Mouse (Mus musculus) liver, adult 2 months (tissue): Measurements from ENCODE around the gene Dcaf11. TPM values are rescaled to one million over a fixed set of nuclear protein-coding genes. Genes with fewer than 3 reads are reported as not detected.

Experiments used
- DNase-seq: peaks from one replicate; pipeline ENCODE4 v3.0.0-alpha.2; 2011; ENCODE audit warnings: low read depth, low spot score; ENCODE audit errors: extremely low read depth
- H3K27ac ChIP-seq: fragments of 200-500 bp; replicated peaks from 2 replicates; pipeline ENCODE4 v1.5.1; 2012; ENCODE audit warnings: low read depth, mild to moderate bottlenecking, control low read depth, inconsistent platforms, low read length; ENCODE audit not compliant: insufficient read depth
- H3K27me3 ChIP-seq: fragments of 200-500 bp; 2 replicates; pipeline ENCODE4 v1.6.1; 2012; ENCODE audit warnings: mild to moderate bottlenecking, moderate library complexity, low read length, inconsistent platforms; ENCODE audit not compliant: control insufficient read depth, insufficient read depth
- H3K36me3 ChIP-seq: fragments of 200-500 bp; 2 replicates; pipeline ENCODE4 v1.6.1; 2012; ENCODE audit warnings: low read length, inconsistent platforms; ENCODE audit not compliant: control insufficient read depth, insufficient read depth
- H3K4me1 ChIP-seq: fragments of 200-500 bp; 2 replicates; pipeline ENCODE4 v1.6.1; 2011; ENCODE audit warnings: low read length; ENCODE audit not compliant: control insufficient read depth, insufficient read depth
- H3K4me3 ChIP-seq: fragments of 200-500 bp; 2 replicates; pipeline ENCODE4 v1.5.1; 2011; ENCODE audit warnings: low read depth, mild to moderate bottlenecking, control low read depth, low read length, moderate library complexity; ENCODE audit not compliant: insufficient read depth
- H3K79me2 ChIP-seq: fragments of 200-500 bp; 2 replicates; pipeline ENCODE4 v1.6.1; 2012; ENCODE audit warnings: inconsistent platforms, mild to moderate bottlenecking, low read length, moderate library complexity; ENCODE audit not compliant: control insufficient read depth, insufficient read depth
- H3K9ac ChIP-seq: fragments of 200-500 bp; 2 replicates; pipeline ENCODE4 v1.6.1; 2012; ENCODE audit warnings: low read depth, mild to moderate bottlenecking, control low read depth, inconsistent platforms, low read length
- CTCF ChIP-seq: fragments of 200-500 bp; IDR thresholded peaks from 2 replicates; pipeline ENCODE4 v1.5.1; 2011; ENCODE audit warnings: low read depth, low read length, control low read depth
- POLR2A ChIP-seq: fragments of 200-500 bp; IDR thresholded peaks from 2 replicates; pipeline ENCODE4 v1.6.1; 2011; ENCODE audit warnings: low read length, control low read depth; ENCODE audit not compliant: insufficient read depth; ENCODE audit errors: extremely low read depth
- WGBS: fragments of 180-500 bp; shearing (Covaris S2); methylation state at CpG from one replicate; pipeline ENCODE4 v1.1.7; 2018; 5-methylcytosine and 5-hydroxymethylcytosine counted together
- polyA plus RNA-seq: library from polyadenylated mRNA; depleted of rRNA; stranded (reverse); fragments of >200 nt; gene quantifications from 2 replicates; pipeline ENCODE4 v1.2.3, GENCODE M21; 2012
- total RNA-seq: library from RNA; depleted of rRNA; stranded (reverse); fragments of >200 nt; gene quantifications from 2 replicates; pipeline ENCODE4 v1.2.3, GENCODE M21; 2014

Dcaf11 gene
- total and polyA plus RNA-seq, 2 experiments: 263 to 305 TPM

- 15% methylated on average over 3 of the region's 3 CpGs for WGBS
- H3K36me3 ChIP-seq: no peaks in the 10 kb centered on the region
- no peak overlapping the region for H3K9ac ChIP-seq
- peak; percentile 86 for DNase-seq
- H3K4me3 ChIP-seq: no peak overlapping the region
- TF ChIP-seq POLR2A: no peak
- no peak; the same call in 1 of the 2 replicates for TF ChIP-seq CTCF
- H3K79me2 ChIP-seq: no peaks in the 10 kb centered on the region
- H3K4me1 ChIP-seq: no peaks in the 10 kb centered on the region
- no peaks in the 10 kb centered on the region; the same call in 1 of the 2 replicates for H3K27me3 ChIP-seq
- H3K27ac ChIP-seq: no peak overlapping the region
Observed at GRCm38 (mm10) chr14:55527940-55528339, 31.9 kb upstream of the Dcaf11 start.

- no peaks in the 10 kb centered on the region for H3K4me1 ChIP-seq
- H3K9ac ChIP-seq: no peak overlapping the region
- WGBS: 64% methylated on average over 6 of the region's 6 CpGs
- H3K36me3 ChIP-seq: no peaks in the 10 kb centered on the region
- H3K27me3 ChIP-seq: no peaks in the 10 kb centered on the region
- H3K79me2 ChIP-seq: no peaks in the 10 kb centered on the region
- no peak overlapping the region for H3K27ac ChIP-seq
- TF ChIP-seq POLR2A (no peak), CTCF (peak; percentile 83)
- DNase-seq: no peak
- no peak overlapping the region for H3K4me3 ChIP-seq
Observed at GRCm38 (mm10) chr14:55536116-55536745, 23.6 kb upstream of the Dcaf11 start.

GRCm38 (mm10) chr14:55540067-55540786 lies 19.6 kb upstream of the Dcaf11 start, which contains the start of gene Pck2:
Gene Pck2 (plus strand): TSS chr14:55540266.
- DNase-seq: peak; percentile 74
- H3K4me1 ChIP-seq: no peaks in the 10 kb centered on the region
- WGBS: 1% methylated on average over 32 of the region's 32 CpGs
- H3K27me3 ChIP-seq: no peaks in the 10 kb centered on the region
- H3K27ac ChIP-seq: no peak within 1 kb of the TSS
- no peaks in the 10 kb centered on the region for H3K36me3 ChIP-seq
- TF ChIP-seq POLR2A (0 out of 2 replicates have a peak, but pooled peaks have one; percentile 21), CTCF (no peak)
- H3K9ac ChIP-seq: peak within 1 kb of the TSS; percentile 61
- H3K4me3 ChIP-seq: peak within 1 kb of the TSS; percentile 74
- no peaks in the 10 kb centered on the region for H3K79me2 ChIP-seq

- TF ChIP-seq POLR2A (no peak), CTCF (no peak)
- Histone ChIP-seq H3K27ac (no peak overlapping the region), H3K79me2 (no peaks in the 10 kb centered on the region), H3K9ac (peak overlapping the region; percentile 61), H3K36me3 (no peaks in the 10 kb centered on the region), H3K4me3 (peak overlapping the region; percentile 74), H3K4me1 (no peaks in the 10 kb centered on the region), H3K27me3 (no peaks in the 10 kb centered on the region)
- DNase-seq: no peak
- WGBS: 33% methylated on average over 10 of the region's 10 CpGs
Observed at GRCm38 (mm10) chr14:55540787-55541321, 19.0 kb upstream of the Dcaf11 start.

- H3K36me3 ChIP-seq: no peaks in the 10 kb centered on the region
- no peak overlapping the region for H3K4me3 ChIP-seq
- H3K27ac ChIP-seq: no peak overlapping the region
- WGBS: 97% methylated on average over 12 of the region's 12 CpGs
- TF ChIP-seq POLR2A: no peak
- no peak for TF ChIP-seq CTCF
- DNase-seq: no peak
- no peaks in the 10 kb centered on the region for H3K79me2 ChIP-seq
- no peaks in the 10 kb centered on the region for H3K4me1 ChIP-seq
- no peaks in the 10 kb centered on the region for H3K27me3 ChIP-seq
- no peak overlapping the region for H3K9ac ChIP-seq
Observed at GRCm38 (mm10) chr14:55542268-55542667, 17.5 kb upstream of the Dcaf11 start.

- no peaks in the 10 kb centered on the region for H3K27me3 ChIP-seq
- H3K9ac ChIP-seq: no peak overlapping the region
- H3K4me1 ChIP-seq: no peaks in the 10 kb centered on the region
- no peak for DNase-seq
- no peak overlapping the region for H3K4me3 ChIP-seq
- no peak overlapping the region for H3K27ac ChIP-seq
- no peaks in the 10 kb centered on the region for H3K36me3 ChIP-seq
- 89% methylated on average over 9 of the region's 9 CpGs for WGBS
- H3K79me2 ChIP-seq: no peaks in the 10 kb centered on the region
- TF ChIP-seq CTCF (no peak), POLR2A (no peak)
Observed at GRCm38 (mm10) chr14:55544334-55544733, 15.5 kb upstream of the Dcaf11 start.
